14 mouse cellular contexts compared by ENCODE assay signal in the genomic region with DNA sequence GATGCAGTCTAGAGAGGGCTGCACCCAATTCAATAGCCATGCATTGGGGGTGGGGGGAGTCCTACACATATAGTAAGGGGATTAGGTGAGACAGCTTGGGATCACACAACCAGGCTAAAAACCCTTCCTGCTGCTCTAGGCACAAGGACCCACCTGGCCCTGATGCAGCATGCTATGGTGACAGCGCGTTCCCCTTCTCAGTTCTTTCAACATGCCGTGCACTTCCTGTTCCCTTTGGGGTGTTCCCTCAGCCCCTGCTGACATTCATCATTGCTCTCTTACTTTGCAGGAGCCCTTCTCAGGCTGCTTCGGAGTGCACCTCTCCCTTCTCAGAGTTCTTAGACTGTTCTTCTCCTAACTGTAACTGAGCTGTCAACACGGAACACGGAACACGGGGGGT. TPM values are rescaled to one million over a fixed set of nuclear protein-coding genes. Genes with fewer than 3 reads are reported as not detected.
DNase-seq lines count a peak whose midpoint lies in the region; ATAC-seq and TF ChIP-seq lines count a peak whose summit lies in the region.
"Had no signal": no experiment of that assay in that cellular context is flagged by ENCODE, and none has a peak within 500 bp of the region (broad histone marks: within the 10 kb centered on the region; RNA-seq: fewer than 3 reads in every experiment).

No protein-coding gene starts in this region.

- intact Hi-C loops in gastrocnemius, postnatal 14 days (cut with DNase I; ENCODE audit: low total_unique reads), result no loop called here
- intact Hi-C loops in left cerebral cortex, postnatal 36 days (cut with DNase I), result no loop called here

- no peak overlapping the region for H3K9ac ChIP-seq in forebrain, postnatal 0 days
- H3K9ac ChIP-seq: heart, embryonic 15.5 days had no signal

- H3K36me3 ChIP-seq in forebrain, postnatal 0 days (ENCODE audit: insufficient read depth), result no peaks in the 10 kb centered on the region
- H3K36me3 ChIP-seq: heart, embryonic 15.5 days had no signal

- H3K9me3 ChIP-seq in forebrain, postnatal 0 days (ENCODE audit: low read length), result no peaks in the 10 kb centered on the region
- H3K9me3 ChIP-seq: heart, embryonic 15.5 days had no signal

- no peaks in the 10 kb centered on the region; the same call in 1 of the 2 replicates for H3K27me3 ChIP-seq in forebrain, postnatal 0 days (ENCODE audit: insufficient read depth, low read length)
- H3K27me3 ChIP-seq: heart, embryonic 15.5 days had no signal

- no peak overlapping the region for H3K4me3 ChIP-seq in forebrain, postnatal 0 days (ENCODE audit: low read depth, low read length)
- H3K4me3 ChIP-seq: heart, embryonic 15.5 days had no signal

- 80% methylated on average over 7 of the region's 7 CpGs for WGBS in forebrain, postnatal 0 days

- H3K4me1 ChIP-seq in forebrain, postnatal 0 days (ENCODE audit: insufficient read depth), result 0 out of 2 replicates have a peak, but pooled peaks cover 3% of the 10 kb centered on the region

- H3K4me2 ChIP-seq in forebrain, postnatal 0 days (ENCODE audit: low read depth), result no peak overlapping the region
- H3K4me2 ChIP-seq: heart, embryonic 15.5 days had no signal

- DNase-seq in gastrocnemius, postnatal 25 days, result peak; percentile 25
- DNase-seq in gastrocnemius, postnatal 14 days, result no peak
- peak; percentile 27 to 52 for DNase-seq in monocyte, adult 2 months (ENCODE audit: low read depth in 1 of 2, low spot score in 2 of 2)
- peak; percentile 74 for DNase-seq in thymus, postnatal 10 days (ENCODE audit: low spot score in 2 of 2)
- no peak for DNase-seq in forebrain, postnatal 0 days
- no peak for DNase-seq in right cerebral cortex, adult 18-20 months
- DNase-seq in left cerebral cortex, postnatal 36 days (ENCODE audit: low spot score in 2 of 2), result no peak
- DNase-seq: adrenal gland, adult 2 months; cerebellum, adult 11 months; gastrocnemius, postnatal 10 days; layer of hippocampus, adult 9-11 months had no signal

- no peak overlapping the region for H3K27ac ChIP-seq in forebrain, postnatal 0 days (ENCODE audit: low read depth, low read length)
- H3K27ac ChIP-seq: heart, embryonic 15.5 days had no signal

- peak; percentile 24; the same call in 1 of the 2 replicates for ATAC-seq in common myeloid progenitor, adult 5-6 weeks (replicated peaks; ENCODE audit: low read depth, poor library complexity, severe bottlenecking)
- no peak for ATAC-seq in forebrain, postnatal 0 days
- ATAC-seq: hindbrain, embryonic 16.5 days had no signal

- no peak for TF ChIP-seq CTCF in forebrain, postnatal 0 days (IDR thresholded peaks at IDR 0.05; ENCODE audit: low read depth)

RNA-seq across cellular contexts. Expression of a gene that starts 2.5 kb away (rescaled TPM):
- total RNA-seq in gastrocnemius, postnatal 25 days (2021), result 10 to 100 TPM; 13.4 to 13.7 TPM
- total RNA-seq in gastrocnemius, postnatal 14 days (2021), result 10 to 100 TPM; 10.4 to 11.7 TPM
- total RNA-seq in common myeloid progenitor, adult 5-6 weeks (2017), result 41.7 and 43.0 TPM in 2 replicates
- total RNA-seq in forebrain, postnatal 0 days (2014; rRNA removed), result 18.1 and 22.7 TPM in 2 replicates
- polyA plus RNA-seq in forebrain, postnatal 0 days (2015; fragmentation: Nextera tagmentation; extraction: Ambion mirVana), result 6.5 and 10.6 TPM in 2 replicates
- 100 to 1,000 TPM in 1 of 2 experiments, 10 to 100 TPM in 1; 91.2 to 111 TPM for total RNA-seq in left cerebral cortex, postnatal 36 days (2021)

RNA-seq across cellular contexts. Expression of a gene that starts 47.2 kb away (rescaled TPM):
- total RNA-seq in gastrocnemius, postnatal 25 days (2021), result under 1 TPM; 0.28 to 0.54 TPM
- under 1 TPM; 0.66 to 0.73 TPM for total RNA-seq in gastrocnemius, postnatal 14 days (2021)
- total RNA-seq in common myeloid progenitor, adult 5-6 weeks (2017), result 0.14 TPM in 1 of 2 replicates, not detected in the other
- 0.38 and 0.76 TPM in 2 replicates for total RNA-seq in forebrain, postnatal 0 days (2014; rRNA removed)
- polyA plus RNA-seq in forebrain, postnatal 0 days (2015; fragmentation: Nextera tagmentation; extraction: Ambion mirVana), result 0.05 and 0.06 TPM in 2 replicates
- under 1 TPM; 0.27 to 0.45 TPM for total RNA-seq in left cerebral cortex, postnatal 36 days (2021)

RNA-seq across cellular contexts. Expression of a gene that starts 58.4 kb away (rescaled TPM):
- total RNA-seq in gastrocnemius, postnatal 25 days (2021), result under 1 TPM; 0.18 to 0.38 TPM
- under 1 TPM; 0.23 to 0.40 TPM for total RNA-seq in gastrocnemius, postnatal 14 days (2021)
- total RNA-seq in common myeloid progenitor, adult 5-6 weeks (2017), result 10.4 and 10.7 TPM in 2 replicates
- total RNA-seq in forebrain, postnatal 0 days (2014; rRNA removed), result 1.5 and 1.6 TPM in 2 replicates
- 1.9 and 2.0 TPM in 2 replicates for polyA plus RNA-seq in forebrain, postnatal 0 days (2015; fragmentation: Nextera tagmentation; extraction: Ambion mirVana)
- total RNA-seq in left cerebral cortex, postnatal 36 days (2021), result 1 to 10 TPM; 1.6 to 1.7 TPM

Comparison
In these comparisons a context has a peak if more than half of its experiments do, and no peak if none do; other contexts are left out.
1. DNase-seq: peak in gastrocnemius, postnatal 25 days (single experiment), monocyte, adult 2 months (2 of 2) and thymus, postnatal 10 days (2 of 2); none in gastrocnemius, postnatal 14 days (single experiment), forebrain, postnatal 0 days (single experiment), right cerebral cortex, adult 18-20 months (single experiment) and left cerebral cortex, postnatal 36 days (0 of 2).